Mouse (Mus musculus) intestine, postnatal 0 days (tissue): Measurements from ENCODE around the gene Bcl2. TPM values are rescaled to one million over a fixed set of nuclear protein-coding genes. Genes with fewer than 3 reads are reported as not detected.
A peak's percentile ranks its signal among the peaks of the same experiment; 100 is the strongest.
"Not testable (repeated sequence)": the region's sequence is repeated elsewhere in the genome, so short reads cannot be mapped to it uniquely, and the experiment has no call there.

ENCODE experiments used
- ATAC-seq: fragments of 200-750 bp; cut with Nextera tagmentation; 2 replicates; pipeline ENCODE4 v1.8.0; 2017; ENCODE audit warnings: mild to moderate bottlenecking, moderate TSS enrichment, moderate library complexity
- H3K27ac ChIP-seq: fragments of 300-500 bp; sonication (generic); 2 replicates; pipeline ENCODE4 v1.5.1; 2014; ENCODE audit warnings: mild to moderate bottlenecking, low read depth, low read length, moderate library complexity
- H3K27me3 ChIP-seq: fragments of 300-500 bp; sonication (generic); replicated peaks from 2 replicates; pipeline ENCODE4 v1.6.1; 2014; ENCODE audit warnings: low read length, mixed read lengths; ENCODE audit not compliant: control insufficient read depth, insufficient read depth
- H3K36me3 ChIP-seq: fragments of 300-500 bp; sonication (generic); 2 replicates; pipeline ENCODE4 v1.6.1; 2014; ENCODE audit warnings: mild to moderate bottlenecking, moderate library complexity; ENCODE audit not compliant: control insufficient read depth, insufficient read depth
- H3K4me1 ChIP-seq: fragments of 300-500 bp; sonication (generic); replicated peaks from 2 replicates; pipeline ENCODE4 v1.6.1; 2014; ENCODE audit warnings: antibody characterized with exemption, low read length, mixed read lengths; ENCODE audit not compliant: control insufficient read depth, insufficient read depth
- H3K4me2 ChIP-seq: fragments of 300-500 bp; sonication (generic); replicated peaks from 2 replicates; pipeline ENCODE4 v1.6.1; 2014; ENCODE audit warnings: low read depth, mild to moderate bottlenecking, moderate library complexity
- H3K4me3 ChIP-seq: fragments of 300-500 bp; sonication (generic); 2 replicates; pipeline ENCODE4 v1.5.1; 2014; ENCODE audit warnings: low read depth, low read length
- H3K9ac ChIP-seq: fragments of 300-500 bp; sonication (generic); 2 replicates; pipeline ENCODE4 v1.6.1; 2014; ENCODE audit warnings: mild to moderate bottlenecking, low read depth, low read length
- H3K9me3 ChIP-seq: fragments of 300-500 bp; sonication (generic); 2 replicates; pipeline ENCODE4 v1.6.1; 2016; ENCODE audit warnings: mixed run types; ENCODE audit not compliant: control insufficient read depth
- CTCF ChIP-seq: sonication (generic); IDR thresholded peaks from 2 replicates; pipeline ENCODE4 v1.5.1; 2016; ENCODE audit warnings: low read depth, mild to moderate bottlenecking, control low read depth, antibody characterized with exemption, moderate library complexity
- WGBS: fragments of 180-500 bp; shearing (Covaris S2); extraction: QIAGEN DNeasy Blood & Tissue Kit; methylation state at CpG from one replicate; pipeline ENCODE4 v1.1.7; 2014; 5-methylcytosine and 5-hydroxymethylcytosine counted together
- polyA plus RNA-seq: library from polyadenylated mRNA; unstranded; fragments of >200 nt; fragmentation: Nextera tagmentation; extraction: Ambion mirVana; gene quantifications from 2 replicates; pipeline ENCODE4 v1.2.1, GENCODE M21; 2015

Gene Bcl2
- polyA plus RNA-seq, 1 experiment from 2014 or later, result 3.4 TPM

DNA sequence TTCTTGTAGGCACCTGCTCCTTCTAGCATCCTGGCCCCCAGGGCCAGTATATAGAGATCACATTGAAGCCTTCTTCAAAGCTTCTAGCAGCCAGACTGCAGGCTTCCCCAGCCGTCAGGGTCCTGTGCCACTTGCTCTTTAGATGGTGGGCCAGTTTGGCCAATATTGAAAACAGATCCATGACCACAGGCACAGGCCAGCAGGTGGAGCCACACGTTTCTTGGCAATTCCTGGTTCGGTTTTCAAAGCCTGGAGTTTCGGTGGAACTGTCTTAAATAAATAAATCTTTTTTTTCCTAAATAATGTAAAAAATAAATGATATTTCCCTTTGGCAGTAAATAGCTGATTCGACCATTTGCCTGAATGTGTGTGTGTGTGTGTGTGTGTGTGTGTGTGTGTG, 171.3 kb downstream of the Bcl2 start:
- no peak overlapping the region for H3K27ac ChIP-seq
- 45% methylated on average over 5 of the region's 5 CpGs for WGBS
- ATAC-seq, result no peak
- no peaks in the 10 kb centered on the region; the same call in 1 of the 2 replicates for H3K4me1 ChIP-seq
- H3K4me3 ChIP-seq, result no peak overlapping the region
- H3K9ac ChIP-seq, result no peak overlapping the region
- TF ChIP-seq CTCF, result peak; percentile 74
- H3K9me3 ChIP-seq, result no peaks in the 10 kb centered on the region
- H3K4me2 ChIP-seq, result no peak overlapping the region
- no peaks in the 10 kb centered on the region for H3K36me3 ChIP-seq
- no peaks in the 10 kb centered on the region for H3K27me3 ChIP-seq

DNA sequence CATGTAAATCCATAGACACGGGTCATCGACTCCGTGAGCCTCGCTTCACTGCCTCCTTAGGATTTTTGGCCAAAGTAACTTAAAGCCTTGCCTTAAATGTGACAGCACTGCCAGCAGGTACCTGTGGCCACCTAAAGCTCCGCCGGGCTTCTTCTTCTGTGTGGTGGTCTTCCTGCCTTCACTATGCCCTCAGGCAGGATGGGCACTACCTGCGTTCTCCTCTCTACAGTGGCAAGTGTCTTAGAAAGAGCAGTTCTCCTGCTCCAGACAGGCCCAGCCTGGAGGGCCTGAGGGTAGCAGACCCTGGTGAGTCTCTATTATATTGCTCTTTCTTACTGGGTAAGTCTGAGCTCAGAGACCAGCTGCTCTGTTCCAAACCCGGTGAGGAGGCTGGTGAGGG, 172.2 kb downstream of the Bcl2 start:
- Histone ChIP-seq H3K4me2 (no peak overlapping the region), H3K9ac (no peak overlapping the region), H3K9me3 (no peaks in the 10 kb centered on the region), H3K4me1 (no peaks in the 10 kb centered on the region; the same call in 1 of the 2 replicates), H3K4me3 (no peak overlapping the region), H3K27ac (no peak overlapping the region), H3K36me3 (no peaks in the 10 kb centered on the region), H3K27me3 (no peaks in the 10 kb centered on the region)
- WGBS, result 87% methylated on average over 8 of the region's 8 CpGs
- ATAC-seq, result no peak
- TF ChIP-seq CTCF, result no peak

DNA sequence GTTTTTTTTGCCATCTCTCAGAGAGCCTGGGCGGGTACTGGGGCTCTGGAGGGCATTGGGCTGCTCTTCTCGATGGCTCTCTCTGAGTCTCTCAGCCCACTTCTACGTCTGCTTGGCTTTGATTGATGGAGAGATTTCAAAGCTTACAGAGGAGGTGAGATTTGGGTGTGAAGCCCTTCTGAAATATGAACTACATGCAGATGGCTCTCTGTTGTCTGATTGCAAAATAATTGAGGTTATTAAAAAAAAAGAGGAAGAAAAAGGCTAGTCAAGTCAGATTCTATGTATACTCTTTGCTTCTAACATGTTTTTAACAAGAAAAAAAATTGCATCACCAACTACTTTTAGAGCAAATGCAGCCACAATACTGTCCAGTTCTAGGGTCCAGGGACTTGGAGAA, 173.9 kb downstream of the Bcl2 start:
- ATAC-seq, result no peak

DNA sequence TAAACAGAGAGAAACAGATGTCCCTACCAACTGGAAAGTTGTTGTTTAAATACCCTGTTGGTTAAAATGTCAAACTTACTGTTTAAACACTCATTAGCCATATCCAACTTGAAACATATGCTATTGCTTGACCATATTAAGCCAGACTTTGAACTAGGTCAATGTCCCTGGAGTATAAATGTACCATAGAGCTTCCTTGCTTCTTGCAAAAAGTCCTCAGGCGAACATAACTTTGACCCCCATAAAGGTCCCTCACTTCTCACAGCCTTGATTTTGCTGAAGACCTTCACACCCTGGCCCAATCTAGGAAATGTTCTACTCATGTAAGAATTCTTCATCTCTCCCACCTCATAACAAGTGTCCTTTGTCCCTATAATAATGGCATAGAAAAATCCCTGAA, 175.0 kb downstream of the Bcl2 start:
- no peak overlapping the region for H3K4me3 ChIP-seq
- no peak overlapping the region for H3K4me2 ChIP-seq
- TF ChIP-seq CTCF, result no peak
- 46% methylated on average over 1 of the region's 1 CpGs for WGBS
- no peaks in the 10 kb centered on the region for H3K27me3 ChIP-seq
- no peak overlapping the region for H3K27ac ChIP-seq
- peak; percentile 43; the same call in 1 of the 2 replicates for ATAC-seq
- no peaks in the 10 kb centered on the region; the same call in 1 of the 2 replicates for H3K4me1 ChIP-seq
- no peak overlapping the region for H3K9ac ChIP-seq
- H3K9me3 ChIP-seq, result no peaks in the 10 kb centered on the region
- no peaks in the 10 kb centered on the region for H3K36me3 ChIP-seq

More for the DNA sequence above, 173.9 kb downstream of the Bcl2 start:
- Histone ChIP-seq H3K9me3 (no peaks in the 10 kb centered on the region), H3K27me3 (no peaks in the 10 kb centered on the region), H3K9ac (no peak overlapping the region), H3K4me3 (no peak overlapping the region), H3K4me2 (no peak overlapping the region), H3K4me1 (no peaks in the 10 kb centered on the region; the same call in 1 of the 2 replicates), H3K27ac (no peak overlapping the region), H3K36me3 (no peaks in the 10 kb centered on the region)
- WGBS, result 78% methylated on average over 3 of the region's 3 CpGs
- no peak for TF ChIP-seq CTCF

DNA sequence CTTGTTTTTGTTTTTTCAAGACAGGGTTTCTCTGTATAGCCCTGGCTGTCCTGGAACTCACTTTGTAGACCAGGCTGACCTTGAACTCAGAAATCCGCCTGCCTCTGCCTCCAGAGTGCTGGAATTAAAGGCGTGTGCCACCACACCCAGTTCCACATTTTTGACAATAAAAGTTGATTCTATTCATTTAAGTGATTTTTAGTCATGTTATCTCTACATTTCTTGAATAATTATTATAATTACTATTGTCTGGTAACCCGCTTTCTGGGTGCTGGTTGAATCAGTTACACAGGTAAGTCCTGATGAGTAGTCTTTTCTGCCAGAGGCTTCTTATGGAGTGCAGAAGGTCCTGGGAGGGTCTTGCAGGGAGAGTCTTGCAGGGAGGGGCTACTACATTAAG, 179.2 kb downstream of the Bcl2 start:
- H3K4me2 ChIP-seq, H3K36me3 ChIP-seq, H3K27me3 ChIP-seq, ATAC-seq, H3K4me3 ChIP-seq, H3K9me3 ChIP-seq, H3K9ac ChIP-seq, H3K4me1 ChIP-seq, H3K27ac ChIP-seq: not testable (repeated sequence)
- WGBS, result 94% methylated on average over 3 of the region's 3 CpGs

DNA sequence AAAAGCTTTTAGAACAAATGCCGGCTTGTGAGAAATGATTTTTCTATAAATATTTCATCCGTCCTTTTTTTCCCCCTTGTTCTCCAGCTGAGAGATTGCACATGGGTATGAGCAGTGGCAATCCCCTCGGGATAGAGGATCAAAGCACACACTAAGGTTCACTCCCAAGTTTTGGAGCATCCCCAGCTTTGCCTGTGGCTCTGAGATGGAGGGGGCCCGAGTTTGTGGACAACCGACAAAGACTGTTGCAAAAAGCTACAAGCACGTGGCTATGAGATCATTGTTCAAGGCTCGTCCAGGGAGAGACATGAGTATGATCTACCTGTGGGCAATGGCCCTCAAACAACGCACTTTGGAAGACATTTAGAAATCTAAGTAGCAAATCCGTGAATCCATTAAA, 184.5 kb downstream of the Bcl2 start:
- no peaks in the 10 kb centered on the region for H3K36me3 ChIP-seq
- H3K4me1 ChIP-seq, result 0 out of 2 replicates have a peak, but pooled peaks cover 6% of the 10 kb centered on the region
- no peak overlapping the region for H3K27ac ChIP-seq
- no peak overlapping the region for H3K9ac ChIP-seq
- H3K4me2 ChIP-seq, result no peak overlapping the region
- WGBS, result 89% methylated on average over 9 of the region's 9 CpGs
- TF ChIP-seq CTCF, result no peak
- ATAC-seq, result no peak
- H3K9me3 ChIP-seq, result no peaks in the 10 kb centered on the region
- H3K27me3 ChIP-seq, result no peaks in the 10 kb centered on the region
- no peak overlapping the region for H3K4me3 ChIP-seq

DNA sequence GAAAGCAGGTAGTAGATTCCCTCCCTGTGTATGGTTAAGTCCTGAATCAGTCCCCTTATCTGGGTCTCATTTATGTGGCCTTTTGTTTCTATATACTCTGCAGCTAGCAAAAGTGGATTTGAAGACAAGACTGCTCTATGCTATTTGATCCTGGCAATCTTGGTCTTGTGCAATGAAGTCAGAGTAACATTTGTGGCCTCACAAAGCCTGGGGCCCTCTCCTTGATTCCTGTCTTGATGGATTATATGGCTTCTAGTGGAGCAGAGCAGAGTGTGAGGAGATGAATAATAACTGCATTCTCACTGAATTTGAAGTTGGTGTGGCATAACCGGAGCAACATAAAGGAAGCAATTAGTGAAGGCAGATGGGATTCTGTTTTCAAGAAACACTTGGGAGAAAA, 186.5 kb downstream of the Bcl2 start:
- WGBS, result 63% methylated on average over 1 of the region's 1 CpGs
- Histone ChIP-seq H3K9me3 (no peaks in the 10 kb centered on the region), H3K4me3 (no peak overlapping the region), H3K4me1 (0 out of 2 replicates have a peak, but pooled peaks cover 6% of the 10 kb centered on the region), H3K27ac (no peak overlapping the region), H3K9ac (no peak overlapping the region), H3K36me3 (no peaks in the 10 kb centered on the region), H3K4me2 (no peak overlapping the region), H3K27me3 (no peaks in the 10 kb centered on the region)
- no peak for TF ChIP-seq CTCF
- ATAC-seq, result no peak
